In the genomic region with DNA sequence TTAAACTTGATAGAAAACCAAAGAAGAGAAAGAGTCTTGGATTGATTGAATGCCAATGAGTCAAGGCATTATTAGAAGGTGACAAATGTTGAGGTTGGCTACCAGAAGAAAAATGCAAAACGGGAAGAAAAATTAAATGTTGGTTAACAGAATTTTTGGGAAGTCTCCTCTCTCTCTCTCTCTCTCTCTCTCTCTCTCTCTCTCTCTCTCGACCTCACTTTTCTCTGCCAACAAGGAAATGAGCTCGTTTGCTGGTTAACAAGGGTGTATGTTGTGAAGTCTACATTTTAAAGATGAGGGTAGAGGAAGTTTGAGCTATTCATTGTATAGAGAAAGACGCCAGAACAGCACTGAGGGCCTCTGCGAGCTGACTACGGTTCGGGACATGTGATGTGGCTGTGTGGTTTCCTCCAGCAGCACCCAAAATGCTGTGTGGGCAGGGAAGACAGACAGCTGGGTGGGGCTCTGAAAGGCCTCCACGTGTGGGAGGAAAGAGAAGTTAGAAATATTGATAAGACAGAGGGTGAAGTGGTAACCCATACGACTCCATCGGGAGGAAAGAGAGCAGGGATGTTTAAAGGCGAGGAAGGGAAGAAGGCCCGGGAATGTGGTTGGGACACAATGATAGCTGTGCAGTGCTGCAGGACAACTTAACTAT, we compare ENCODE assay signal across 11 mouse cellular contexts.
DNase-seq lines count a peak whose midpoint lies in the region; ATAC-seq lines count a peak whose summit lies in the region.
"Had no signal": no experiment of that assay in that cellular context is flagged by ENCODE, and none has a peak within 500 bp of the region (broad histone marks: within the 10 kb centered on the region; RNA-seq: fewer than 3 reads in every experiment).

No protein-coding gene starts in this region.

- peak; percentile 98 to 99 for ATAC-seq in hematopoietic stem cell, adult 5-6 weeks (replicated peaks in 1 of 2; ENCODE audit: insufficient read depth in 1 of 2, low FRiP score in 2 of 2, low TSS enrichment in 1 of 2, low read depth in 1 of 2, poor library complexity in 2 of 2, severe bottlenecking in 2 of 2)
- ATAC-seq in monocyte, adult 5-6 weeks (replicated peaks; ENCODE audit: insufficient number of reproducible peaks, low FRiP score, low TSS enrichment, poor library complexity, severe bottlenecking) = peak; percentile 83
- ATAC-seq in frontal cortex, adult (ENCODE audit: low TSS enrichment) = no peak
- no peak for ATAC-seq in hindbrain, embryonic 14.5 days (ENCODE audit: low FRiP score)

- no peaks in the 10 kb centered on the region for H3K36me3 ChIP-seq in hindbrain, embryonic 14.5 days (replicated peaks; ENCODE audit: control insufficient read depth, insufficient read depth)

- H3K4me3 ChIP-seq in hindbrain, embryonic 14.5 days (replicated peaks; ENCODE audit: low read length) = no peak overlapping the region

- no peak overlapping the region for H3K9ac ChIP-seq in hindbrain, embryonic 14.5 days

- H3K4me2 ChIP-seq in hindbrain, embryonic 14.5 days (replicated peaks) = no peak overlapping the region

- no peaks in the 10 kb centered on the region for H3K4me1 ChIP-seq in hindbrain, embryonic 14.5 days (replicated peaks; ENCODE audit: control insufficient read depth, insufficient read depth, low read length)

- 80% methylated on average over 12 of the region's 12 CpGs for WGBS in hindbrain, embryonic 14.5 days

- peaks cover 4% of the 10 kb centered on the region; the same call in 1 of the 2 replicates for H3K9me3 ChIP-seq in hindbrain, embryonic 14.5 days (ENCODE audit: control insufficient read depth, low read length)

- no peaks in the 10 kb centered on the region for H3K27me3 ChIP-seq in hindbrain, embryonic 14.5 days (ENCODE audit: control insufficient read depth, insufficient read depth, low read length)

- H3K27ac ChIP-seq in hindbrain, embryonic 14.5 days = no peak overlapping the region

- peak; percentile 8 for DNase-seq in gastrocnemius, postnatal 25 days
- no peak for DNase-seq in gastrocnemius, adult 18-20 months (ENCODE audit: low spot score)
- DNase-seq in thymus, postnatal 14 days = peak; percentile 82
- DNase-seq in cerebellum, postnatal 36 days = no peak
- DNase-seq in hindbrain, embryonic 14.5 days (ENCODE audit: low spot score) = no peak
- DNase-seq: kidney, postnatal 25 days; left cerebral cortex, postnatal 4 days; right cerebral cortex, postnatal 25 days had no signal

Comparison
In these comparisons a context has a peak if more than half of its experiments do, and no peak if none do; other contexts are left out.
1. DNase-seq: peak in gastrocnemius, postnatal 25 days (single experiment) and thymus, postnatal 14 days (single experiment); none in gastrocnemius, adult 18-20 months (single experiment), cerebellum, postnatal 36 days (0 of 2) and hindbrain, embryonic 14.5 days (single experiment).
2. ATAC-seq: peak in hematopoietic stem cell, adult 5-6 weeks (2 of 2) and monocyte, adult 5-6 weeks (single experiment); none in frontal cortex, adult (single experiment) and hindbrain, embryonic 14.5 days (single experiment).